27 mouse cellular contexts compared by ENCODE assay signal in genomic region chr10:115595748-115596147, GRCm38 (mm10). TPM values are rescaled to one million over a fixed set of nuclear protein-coding genes. Genes with fewer than 3 reads are reported as not detected.
DNase-seq lines count a peak whose midpoint lies in the region; ATAC-seq and TF ChIP-seq lines count a peak whose summit lies in the region.
"Had no signal": no experiment of that assay in that cellular context is flagged by ENCODE, and none has a peak within 500 bp of the region (broad histone marks: within the 10 kb centered on the region; RNA-seq: fewer than 3 reads in every experiment).

No protein-coding gene starts in this region.

- H3K27ac ChIP-seq in heart, embryonic 10.5 days = no peak overlapping the region
- H3K27ac ChIP-seq in MEL (ENCODE audit: control insufficient read depth, low read depth, low read length) = no peak overlapping the region
- H3K27ac ChIP-seq in midbrain, postnatal 0 days (ENCODE audit: low read depth, low read length) = no peak overlapping the region
- no peak overlapping the region for H3K27ac ChIP-seq in forebrain, embryonic 10.5 days

- TF ChIP-seq POLR2A in MEL (IDR thresholded peaks at IDR 0.05; ENCODE audit: control insufficient read depth in 1 of 2, insufficient read depth in 1 of 2, low read depth in 1 of 2, low read length in 2 of 2, poor library complexity in 1 of 2) = no peak

- no peak overlapping the region for H3K9ac ChIP-seq in MEL (ENCODE audit: control insufficient read depth, low read depth, low read length, poor library complexity, severe bottlenecking)
- no peak overlapping the region for H3K9ac ChIP-seq in midbrain, postnatal 0 days (replicated peaks; ENCODE audit: low read length, poor library complexity, severe bottlenecking)

- H3K9me3 ChIP-seq in heart, embryonic 10.5 days = no peaks in the 10 kb centered on the region
- no peaks in the 10 kb centered on the region for H3K9me3 ChIP-seq in MEL (replicated peaks; ENCODE audit: insufficient read depth, low read length)
- no peaks in the 10 kb centered on the region for H3K9me3 ChIP-seq in midbrain, postnatal 0 days (ENCODE audit: low read length)
- H3K9me3 ChIP-seq in forebrain, embryonic 10.5 days = no peaks in the 10 kb centered on the region

- H3K27me3 ChIP-seq in heart, embryonic 10.5 days (ENCODE audit: insufficient read depth, poor library complexity, severe bottlenecking) = no peaks in the 10 kb centered on the region
- no peaks in the 10 kb centered on the region for H3K27me3 ChIP-seq in MEL (ENCODE audit: control insufficient read depth in 1 of 2, insufficient read depth in 2 of 2, low read length in 2 of 2)
- no peaks in the 10 kb centered on the region for H3K27me3 ChIP-seq in midbrain, postnatal 0 days (ENCODE audit: insufficient read depth, low read length)
- H3K27me3 ChIP-seq in forebrain, embryonic 10.5 days (ENCODE audit: poor library complexity, severe bottlenecking) = peaks cover 48% of the 10 kb centered on the region
- H3K27me3 ChIP-seq: CH12.LX had no signal

- no peak for TF ChIP-seq RAD21 in MEL (IDR thresholded peaks at IDR 0.05; ENCODE audit: low read depth, low read length)

- H3K36me3 ChIP-seq in heart, embryonic 10.5 days = no peaks in the 10 kb centered on the region
- H3K36me3 ChIP-seq in MEL (ENCODE audit: control insufficient read depth in 1 of 2, insufficient read depth in 2 of 2, low read length in 2 of 2) = peaks cover 0 to 6% of the 10 kb centered on the region in 2 experiments; a peak in 2 of 4 replicates
- no peaks in the 10 kb centered on the region for H3K36me3 ChIP-seq in midbrain, postnatal 0 days (ENCODE audit: insufficient read depth, low read length)
- H3K36me3 ChIP-seq in forebrain, embryonic 10.5 days (replicated peaks) = no peaks in the 10 kb centered on the region
- H3K36me3 ChIP-seq: G1E had no signal

- peak in 1 of 2 experiments; percentile 17; a peak in 1 of 4 replicates for TF ChIP-seq EP300 in MEL (IDR thresholded peaks at IDR 0.05; ENCODE audit: low read depth in 1 of 2, low read length in 2 of 2)

- no peak for TF ChIP-seq CTCF in MEL (IDR thresholded peaks at IDR 0.05 in 2 of 3, conservative IDR thresholded peaks at IDR 0.05 in 1 of 3; ENCODE audit: control insufficient read depth in 1 of 3, insufficient read depth in 1 of 3, low read depth in 2 of 3, low read length in 3 of 3, poor library complexity in 1 of 3, severe bottlenecking in 1 of 3)
- no peak for TF ChIP-seq CTCF in midbrain, postnatal 0 days (IDR thresholded peaks at IDR 0.05)

- peak; percentile 68 for DNase-seq in heart, adult 11 months
- no peak for DNase-seq in heart, embryonic 10.5 days (ENCODE audit: low spot score)
- DNase-seq in MEL (ENCODE audit: low read depth, low spot score) = peak; percentile 54
- no peak for DNase-seq in midbrain, postnatal 0 days (ENCODE audit: low spot score)
- DNase-seq in forebrain, embryonic 10.5 days (ENCODE audit: extremely low spot score, low spot score) = no peak
- DNase-seq in thymus, postnatal 14 days = no peak
- DNase-seq: adrenal gland, adult 2 months; adrenal gland, adult 8-10 months; adrenal gland, postnatal 10 days; adrenal gland, postnatal 14 days; adrenal gland, postnatal 25 days; adrenal gland, postnatal 36 days; B cell, adult 2 months; cerebellum, adult 11 months; cerebellum, adult 11-12 months; cerebellum, adult 18-20 months had no signal

- H3K4me2 ChIP-seq in midbrain, postnatal 0 days (ENCODE audit: low read depth, low read length, poor library complexity, severe bottlenecking) = no peak overlapping the region

- 89% methylated on average over 1 of the region's 1 CpGs for WGBS in heart, embryonic 10.5 days
- WGBS in midbrain, postnatal 0 days = 95% methylated on average over 1 of the region's 1 CpGs
- WGBS in forebrain, embryonic 10.5 days = 88% methylated on average over 1 of the region's 1 CpGs

- no peaks in the 10 kb centered on the region for H3K4me1 ChIP-seq in heart, embryonic 10.5 days
- peaks cover 0 to 3% of the 10 kb centered on the region in 2 experiments; a peak in 1 of 4 replicates for H3K4me1 ChIP-seq in MEL (ENCODE audit: control insufficient read depth in 1 of 2, insufficient read depth in 2 of 2, low read length in 2 of 2)
- H3K4me1 ChIP-seq in midbrain, postnatal 0 days (ENCODE audit: insufficient read depth, low read length) = no peaks in the 10 kb centered on the region
- no peaks in the 10 kb centered on the region for H3K4me1 ChIP-seq in forebrain, embryonic 10.5 days

- H3K79me2 ChIP-seq in MEL (ENCODE audit: control insufficient read depth, insufficient read depth, low read length, poor library complexity) = no peaks in the 10 kb centered on the region

- peak; percentile 32; the same call in 1 of the 2 replicates for ATAC-seq in common myeloid progenitor, adult 5-6 weeks (replicated peaks; ENCODE audit: low read depth, poor library complexity, severe bottlenecking)
- ATAC-seq in megakaryocyte progenitor cell, adult 5-6 weeks (replicated peaks; ENCODE audit: poor library complexity) = 0 out of 2 replicates have a peak, but pooled peaks have one; percentile 14
- ATAC-seq in midbrain, postnatal 0 days (ENCODE audit: low FRiP score) = no peak
- ATAC-seq: activated CD4-positive, CD25-positive, alpha-beta regulatory T cell, adult 4 months; CD4-positive, CD25-positive, alpha-beta regulatory T cell, adult 4 months; Patski had no signal

- no peak overlapping the region for H3K4me3 ChIP-seq in heart, embryonic 10.5 days
- H3K4me3 ChIP-seq in MEL (ENCODE audit: control insufficient read depth in 1 of 2, insufficient read depth in 1 of 2, low read depth in 2 of 2, low read length in 2 of 2) = no peak overlapping the region
- H3K4me3 ChIP-seq in midbrain, postnatal 0 days (ENCODE audit: low read depth, low read length) = no peak overlapping the region
- no peak overlapping the region for H3K4me3 ChIP-seq in forebrain, embryonic 10.5 days

TF ChIP-seq in MEL, 35 proteins besides CTCF, POLR2A, EP300 and RAD21:
- 0 out of 2 replicates have a peak, but pooled peaks have one; percentile 17 for TF ChIP-seq GATA1 (IDR thresholded peaks at IDR 0.05; ENCODE audit: low read depth, low read length)
- peak; percentile 73 for TF ChIP-seq TAL1 (IDR thresholded peaks at IDR 0.05; ENCODE audit: low read length)
- TF ChIP-seq ZKSCAN1 (IDR thresholded peaks at IDR 0.05; ENCODE audit: low read depth, low read length) = no peak
TF ChIP-seq in MEL: peak in this region for 2.

RNA-seq across cellular contexts. Expression of gene Lgr5, which starts 8.2 kb away (rescaled TPM):
- polyA plus RNA-seq in heart, embryonic 10.5 days (2016; fragmentation: Nextera tagmentation; extraction: Ambion mirVana) = 0.76 and 4.0 TPM in 2 replicates
- not detected in 2 replicates for total RNA-seq in MEL (2012; rRNA removed)
- not detected for polyA plus RNA-seq in MEL (2012; ENCODE audit: insufficient read depth in 1 of 2, insufficient read length in 2 of 2, low read depth in 1 of 2, low replicate concordance in 2 of 2, missing spikeins in 1 of 2)
- 0.05 and 0.78 TPM in 2 replicates for total RNA-seq in common myeloid progenitor, adult 5-6 weeks (2017)
- total RNA-seq in megakaryocyte progenitor cell, adult 5-6 weeks (2015) = not detected in 2 replicates
- total RNA-seq in megakaryocyte progenitor cell, adult 5-6 weeks (2017) = 0.14 TPM in 1 of 2 replicates, not detected in the other
- total RNA-seq in midbrain, postnatal 0 days (2014; rRNA removed) = 3.0 and 6.0 TPM in 2 replicates
- 1.5 and 1.8 TPM in 2 replicates for polyA plus RNA-seq in midbrain, postnatal 0 days (2015; fragmentation: Nextera tagmentation; extraction: Ambion mirVana)
- 1.7 and 2.2 TPM in 2 replicates for polyA plus RNA-seq in forebrain, embryonic 10.5 days (2016; fragmentation: Nextera tagmentation; extraction: Ambion mirVana)
- total RNA-seq: CH12.LX had no signal
- polyA plus RNA-seq: G1E, Patski had no signal

RNA-seq across cellular contexts. Expression of gene A930009A15Rik, which starts 26.0 kb away (rescaled TPM):
- polyA plus RNA-seq in heart, embryonic 10.5 days (2016; fragmentation: Nextera tagmentation; extraction: Ambion mirVana) = not detected in 2 replicates
- 0.15 TPM in 1 of 2 replicates, not detected in the other for total RNA-seq in MEL (2012; rRNA removed)
- not detected for polyA plus RNA-seq in MEL (2012; ENCODE audit: insufficient read depth in 1 of 2, insufficient read length in 2 of 2, low read depth in 1 of 2, low replicate concordance in 2 of 2, missing spikeins in 1 of 2)
- not detected in 2 replicates for total RNA-seq in common myeloid progenitor, adult 5-6 weeks (2017)
- total RNA-seq in megakaryocyte progenitor cell, adult 5-6 weeks (2015) = not detected in 2 replicates
- total RNA-seq in megakaryocyte progenitor cell, adult 5-6 weeks (2017) = not detected in 2 replicates
- 0.85 TPM in 1 of 2 replicates, not detected in the other for total RNA-seq in midbrain, postnatal 0 days (2014; rRNA removed)
- polyA plus RNA-seq in midbrain, postnatal 0 days (2015; fragmentation: Nextera tagmentation; extraction: Ambion mirVana) = 1.5 and 2.1 TPM in 2 replicates
- not detected in 2 replicates for polyA plus RNA-seq in forebrain, embryonic 10.5 days (2016; fragmentation: Nextera tagmentation; extraction: Ambion mirVana)
- total RNA-seq: adrenal gland, adult 18-20 months; adrenal gland, adult 2 months; adrenal gland, adult 8-10 months; adrenal gland, postnatal 10 days; adrenal gland, postnatal 14 days; adrenal gland, postnatal 25 days; adrenal gland, postnatal 36 days; adrenal gland, postnatal 4 days; CH12.LX; ES-E14; G1E had no signal
- polyA plus RNA-seq: activated CD4-positive, CD25-positive, alpha-beta regulatory T cell, adult 4 months; adrenal gland, adult 2 months; C2C12; CD4-positive, CD25-positive, alpha-beta regulatory T cell, adult 4 months; G1E; Patski had no signal

Comparison
In these comparisons a context has a peak if more than half of its experiments do, and no peak if none do; other contexts are left out.
1. DNase-seq: peak in heart, adult 11 months (single experiment) and MEL (single experiment); none in heart, embryonic 10.5 days (single experiment), midbrain, postnatal 0 days (single experiment), forebrain, embryonic 10.5 days (single experiment) and thymus, postnatal 14 days (single experiment).